Mouse (Mus musculus) CH12.LX (cell line): ENCODE results near the gene Casq1.

Experiments
- CTCF ChIP-seq, 2 experiments: IDR thresholded peaks in 1 of 2; conservative IDR thresholded peaks in 1 of 2; 2 replicates each; pipeline ENCODE4 v1.5.1; 2011 to 2012; ENCODE audit warnings: low read depth in 2 of 2, low read length in 2 of 2, improper control_type of control experiment in 1 of 2, inconsistent platforms in 1 of 2, mild to moderate bottlenecking in 1 of 2, moderate library complexity in 1 of 2
- EP300 ChIP-seq: IDR thresholded peaks from 2 replicates; pipeline ENCODE4 v1.6.1; 2011; ENCODE audit warnings: low read length, improper control_type of control experiment
- ETS1 ChIP-seq: conservative IDR thresholded peaks from 2 replicates; pipeline ENCODE4 v1.6.1; 2012; ENCODE audit warnings: low read depth, mild to moderate bottlenecking, inconsistent platforms, low read length, improper control_type of control experiment, moderate library complexity
- HCFC1 ChIP-seq: IDR thresholded peaks from 2 replicates; pipeline ENCODE4 v1.6.1; 2012; ENCODE audit warnings: low read depth, mild to moderate bottlenecking, inconsistent platforms, low read length, improper control_type of control experiment
- MAFK ChIP-seq: IDR thresholded peaks from 2 replicates; pipeline ENCODE4 v1.6.1; 2011; ENCODE audit warnings: low read length, improper control_type of control experiment; ENCODE audit not compliant: insufficient replicate concordance
- MAX ChIP-seq: IDR thresholded peaks from 2 replicates; pipeline ENCODE4 v1.6.1; 2011; ENCODE audit warnings: low read length, improper control_type of control experiment
- MAZ ChIP-seq: IDR thresholded peaks from 2 replicates; pipeline ENCODE4 v1.6.1; 2012; ENCODE audit warnings: low read depth, mild to moderate bottlenecking, inconsistent platforms, low read length, improper control_type of control experiment, moderate library complexity
- MXI1 ChIP-seq: IDR thresholded peaks from 2 replicates; pipeline ENCODE4 v1.6.1; 2011; ENCODE audit warnings: mild to moderate bottlenecking, low read depth, low read length, improper control_type of control experiment
- NELFE ChIP-seq: IDR thresholded peaks from 2 replicates; pipeline ENCODE4 v1.6.1; 2011; ENCODE audit warnings: low read depth, low read length, improper control_type of control experiment
- SMC3 ChIP-seq: IDR thresholded peaks from 2 replicates; pipeline ENCODE4 v1.6.1; 2011; ENCODE audit warnings: low read depth, low read length, improper control_type of control experiment
- TBP ChIP-seq: conservative IDR thresholded peaks from 2 replicates; pipeline ENCODE4 v1.6.1; 2011; ENCODE audit warnings: low read depth, low read length, improper control_type of control experiment
- UBTF ChIP-seq: IDR thresholded peaks from 2 replicates; pipeline ENCODE4 v1.6.1; 2012; ENCODE audit warnings: low read depth, mild to moderate bottlenecking, inconsistent platforms, low read length, improper control_type of control experiment, moderate library complexity
- USF1 ChIP-seq: IDR thresholded peaks from 2 replicates; pipeline ENCODE4 v1.6.1; 2014; ENCODE audit warnings: low read depth, mild to moderate bottlenecking, inconsistent platforms, low read length, improper control_type of control experiment
- USF2 ChIP-seq: conservative IDR thresholded peaks from 2 replicates; pipeline ENCODE4 v1.6.1; 2011; ENCODE audit warnings: low read depth, low read length, improper control_type of control experiment

GRCm38 (mm10) chr1:172202894-172203522, 16.7 kb downstream of the Casq1 start:
- TF ChIP-seq CTCF (conservative IDR thresholded peaks at IDR 0.05 in 1 of 2, IDR thresholded peaks at IDR 0.05 in 1 of 2; ENCODE audit: low read depth in 2 of 2, low read length in 2 of 2) (no peak), TBP (no peak), MAZ (no peak), MXI1 (no peak), HCFC1 (no peak), ETS1 (no peak), EP300 (no peak), USF1 (no peak), USF2 (no peak), UBTF (no peak), NELFE (no peak), MAFK (no peak), MAX (no peak), SMC3 (no peak)
